Mouse (Mus musculus) layer of hippocampus, adult 2 months (tissue): ENCODE results near the gene A530016L24Rik. TPM values are rescaled to one million over a fixed set of nuclear protein-coding genes. Genes with fewer than 3 reads are reported as not detected.
A peak's percentile ranks its signal among the peaks of the same experiment; 100 is the strongest.

Source experiments
- DNase-seq, 2 experiments: peaks; one replicate each; pipeline ENCODE4 v3.0.0; 2022; ENCODE audit warnings: low spot score in 2 of 2
- H3K27ac ChIP-seq: fragments of 200-600 bp; 2 replicates; pipeline ENCODE4 v1.8.1; 2022
- H3K4me3 ChIP-seq: fragments of 200-600 bp; 2 replicates; pipeline ENCODE4 v1.8.1; 2022; ENCODE audit warnings: mild to moderate bottlenecking
- CTCF ChIP-seq: fragments of 200-600 bp; conservative IDR thresholded peaks from 2 replicates; pipeline ENCODE4 v1.8.1; 2022; ENCODE audit warnings: antibody characterized with exemption, mild to moderate bottlenecking, moderate library complexity
- total RNA-seq, 2 experiments: library from RNA; stranded (reverse); gene quantifications; 2 replicates each; pipeline ENCODE4 v1.2.3; 2021

The A530016L24Rik gene
- total RNA-seq, 2 experiments from 2014 or later: 0.13 to 0.25 TPM

GRCm38 (mm10) chr12:112510733-112511372 lies 21.6 kb downstream of the A530016L24Rik start:
- peak overlapping the region; percentile 72 for H3K4me3 ChIP-seq
- no peak for TF ChIP-seq CTCF
- H3K27ac ChIP-seq: peak overlapping the region; percentile 96
- DNase-seq: peak; percentile 49 to 60

- Histone ChIP-seq H3K27ac (peak overlapping the region; percentile 55; the same call in 1 of the 2 replicates), H3K4me3 (no peak overlapping the region)
- TF ChIP-seq CTCF: peak; percentile 67
- no peak for DNase-seq
These were observed 25.6 kb downstream of the A530016L24Rik start for GRCm38 (mm10) chr12:112514897-112515296.

- H3K4me3 ChIP-seq: no peak within 1 kb of the TSS
- no peak for TF ChIP-seq CTCF
- no peak within 1 kb of the TSS for H3K27ac ChIP-seq
- no peak for DNase-seq
These were observed 27.6 kb downstream of the A530016L24Rik start, which contains the start of gene Tmem179 for GRCm38 (mm10) chr12:112516697-112517337. Gene Tmem179 (minus strand): TSS chr12:112516747.

- Histone ChIP-seq H3K27ac (no peak overlapping the region), H3K4me3 (no peak overlapping the region)
- no peak for DNase-seq
- no peak for TF ChIP-seq CTCF
These were observed 28.9 kb downstream of the A530016L24Rik start for GRCm38 (mm10) chr12:112518105-112518504.

GRCm38 (mm10) chr12:112533758-112534157 lies 44.5 kb downstream of the A530016L24Rik start:
- Histone ChIP-seq H3K27ac (no peak overlapping the region), H3K4me3 (no peak overlapping the region)
- no peak for TF ChIP-seq CTCF
- DNase-seq: no peak

GRCm38 (mm10) chr12:112537233-112537632 lies 48.0 kb downstream of the A530016L24Rik start:
- Histone ChIP-seq H3K4me3 (no peak overlapping the region), H3K27ac (no peak overlapping the region)
- TF ChIP-seq CTCF: no peak
- DNase-seq: no peak

GRCm38 (mm10) chr12:112538356-112538755 lies 49.1 kb downstream of the A530016L24Rik start:
- no peak for DNase-seq
- Histone ChIP-seq H3K27ac (no peak overlapping the region), H3K4me3 (no peak overlapping the region)
- TF ChIP-seq CTCF: no peak

GRCm38 (mm10) chr12:112539466-112539965 lies 50.3 kb downstream of the A530016L24Rik start:
- TF ChIP-seq CTCF: no peak
- H3K27ac ChIP-seq: no peak overlapping the region
- no peak for DNase-seq
- no peak overlapping the region for H3K4me3 ChIP-seq

- TF ChIP-seq CTCF: no peak
- Histone ChIP-seq H3K27ac (0 out of 2 replicates have a peak overlapping the region, but pooled peaks have one; percentile 70), H3K4me3 (no peak overlapping the region)
- DNase-seq: no peak
These were observed 51.1 kb downstream of the A530016L24Rik start for GRCm38 (mm10) chr12:112540321-112540720.

- peak in 1 of 2 experiments; percentile 51 for DNase-seq
- Histone ChIP-seq H3K4me3 (no peak overlapping the region), H3K27ac (peak overlapping the region; percentile 70; the same call in 1 of the 2 replicates)
- TF ChIP-seq CTCF: no peak
These were observed 52.3 kb downstream of the A530016L24Rik start for GRCm38 (mm10) chr12:112541483-112542091.

GRCm38 (mm10) chr12:112542257-112542919 lies 53.1 kb downstream of the A530016L24Rik start:
- H3K27ac ChIP-seq: peak overlapping the region; percentile 70
- DNase-seq: no peak
- no peak for TF ChIP-seq CTCF
- no peak overlapping the region for H3K4me3 ChIP-seq

- Histone ChIP-seq H3K4me3 (no peak overlapping the region), H3K27ac (peak overlapping the region; percentile 70)
- peak; percentile 89 to 98 for DNase-seq
- peak; percentile 100 for TF ChIP-seq CTCF
These were observed 53.7 kb downstream of the A530016L24Rik start for GRCm38 (mm10) chr12:112542920-112543300.

GRCm38 (mm10) chr12:112543941-112544340 lies 54.7 kb downstream of the A530016L24Rik start:
- TF ChIP-seq CTCF: no peak
- H3K27ac ChIP-seq: no peak overlapping the region
- no peak for DNase-seq
- no peak overlapping the region for H3K4me3 ChIP-seq
